Mouse (Mus musculus) myocyte (in vitro differentiated cells): ENCODE measurements around the gene Plekhm2.

Experiments
- CEBPB ChIP-seq: IDR thresholded peaks from 2 replicates; pipeline ENCODE4 v1.6.1; 2011; ENCODE audit warnings: mild to moderate bottlenecking, moderate library complexity; ENCODE audit not compliant: poor library complexity, insufficient read depth, severe bottlenecking
- E2F4 ChIP-seq: IDR thresholded peaks from one replicate; pipeline ENCODE4 v1.6.1; 2011; ENCODE audit warnings: mild to moderate bottlenecking, control low read depth, moderate library complexity; ENCODE audit not compliant: insufficient read depth
- MAX ChIP-seq: IDR thresholded peaks from one replicate; pipeline ENCODE4 v1.6.1; 2011; ENCODE audit warnings: low read depth, mild to moderate bottlenecking, control low read depth
- MYOD1 ChIP-seq, 3 experiments: IDR thresholded peaks; one replicate each; pipeline ENCODE4 v1.6.1; 2011; ENCODE audit warnings: control low read depth in 2 of 3, low read depth in 2 of 3, mild to moderate bottlenecking in 2 of 3, moderate library complexity in 1 of 3; ENCODE audit not compliant: insufficient read length in 2 of 3, control insufficient read depth in 1 of 3
- MYOG ChIP-seq, 3 experiments: IDR thresholded peaks; one replicate each; pipeline ENCODE4 v1.6.1; 2011; ENCODE audit warnings: control low read depth in 2 of 3, low read depth in 2 of 3, mild to moderate bottlenecking in 2 of 3; ENCODE audit not compliant: insufficient read length in 2 of 3, control insufficient read depth in 1 of 3, insufficient read depth in 1 of 3
- POLR2A ChIP-seq: IDR thresholded peaks from one replicate; pipeline ENCODE4 v1.6.1; 2011; ENCODE audit warnings: low read depth, mild to moderate bottlenecking, control low read depth, moderate library complexity; ENCODE audit not compliant: insufficient read length
- POLR2AphosphoS2 ChIP-seq: IDR thresholded peaks from one replicate; pipeline ENCODE4 v1.6.1; 2011; ENCODE audit warnings: low read depth, control low read depth; ENCODE audit not compliant: insufficient read length
- REST ChIP-seq: IDR thresholded peaks from one replicate; pipeline ENCODE4 v1.6.1; 2011; ENCODE audit warnings: mild to moderate bottlenecking, control low read depth, moderate library complexity; ENCODE audit not compliant: insufficient read depth, insufficient read length
- SRF ChIP-seq: IDR thresholded peaks from one replicate; pipeline ENCODE4 v1.6.1; 2011; ENCODE audit warnings: low read depth; ENCODE audit not compliant: control insufficient read depth, insufficient read length
- TCF12 ChIP-seq: IDR thresholded peaks from one replicate; pipeline ENCODE4 v1.6.1; 2011; ENCODE audit warnings: mild to moderate bottlenecking, control low read depth; ENCODE audit not compliant: poor library complexity, insufficient read depth, severe bottlenecking
- TCF3 ChIP-seq: IDR thresholded peaks from one replicate; pipeline ENCODE4 v1.6.1; 2011; ENCODE audit warnings: low read depth, control low read depth; ENCODE audit not compliant: insufficient read length
- USF1 ChIP-seq: IDR thresholded peaks from one replicate; pipeline ENCODE4 v1.6.1; 2011; ENCODE audit warnings: low read depth, mild to moderate bottlenecking, control low read depth, moderate library complexity

DNA sequence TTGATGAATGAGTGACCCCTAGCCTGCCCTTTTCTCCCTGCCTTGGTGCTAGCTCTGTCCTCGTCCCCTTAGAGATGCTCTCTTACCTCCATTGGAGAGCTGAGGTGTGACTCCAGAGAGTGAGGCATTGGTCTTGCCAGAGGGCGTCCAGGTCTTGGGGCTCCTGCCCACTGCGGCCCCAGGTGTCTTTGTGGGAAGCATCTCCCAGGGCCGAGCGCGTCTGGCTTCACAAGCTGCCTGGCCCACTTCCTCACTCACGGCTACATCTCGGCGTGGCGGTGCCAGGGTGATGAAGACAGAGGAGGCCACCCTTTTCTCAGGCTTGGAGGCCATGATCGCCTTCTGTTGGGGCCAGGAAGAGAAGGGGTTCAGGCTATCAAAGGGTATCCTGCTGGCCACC, 69.6 kb downstream of the Plekhm2 start:
- TF ChIP-seq MYOG (IDR thresholded peaks at IDR 0.05; ENCODE audit: control insufficient read depth in 1 of 3, insufficient read depth in 1 of 3, insufficient read length in 2 of 3, low read depth in 2 of 3) (no peak), POLR2A (no peak), MAX (no peak), MYOD1 (IDR thresholded peaks at IDR 0.05; ENCODE audit: control insufficient read depth in 1 of 3, insufficient read length in 2 of 3, low read depth in 2 of 3) (no peak), CEBPB (no peak), POLR2AphosphoS2 (no peak), E2F4 (no peak), USF1 (no peak), SRF (no peak), TCF12 (no peak), TCF3 (no peak), REST (no peak)
